Mouse (Mus musculus) v-Abl transformed pro-B cells (cell line): ENCODE measurements around the gene Ambra1.

Experiments
- in situ Hi-C, 2 experiments: fragments of 400-800 bp; cut with MboI; formaldehyde crosslinking; loops; one replicate each; pipeline ENCODE4 v1.15.1; 2025; ENCODE audit not compliant: unreplicated experiment in 2 of 2

The Ambra1 gene

DNA sequence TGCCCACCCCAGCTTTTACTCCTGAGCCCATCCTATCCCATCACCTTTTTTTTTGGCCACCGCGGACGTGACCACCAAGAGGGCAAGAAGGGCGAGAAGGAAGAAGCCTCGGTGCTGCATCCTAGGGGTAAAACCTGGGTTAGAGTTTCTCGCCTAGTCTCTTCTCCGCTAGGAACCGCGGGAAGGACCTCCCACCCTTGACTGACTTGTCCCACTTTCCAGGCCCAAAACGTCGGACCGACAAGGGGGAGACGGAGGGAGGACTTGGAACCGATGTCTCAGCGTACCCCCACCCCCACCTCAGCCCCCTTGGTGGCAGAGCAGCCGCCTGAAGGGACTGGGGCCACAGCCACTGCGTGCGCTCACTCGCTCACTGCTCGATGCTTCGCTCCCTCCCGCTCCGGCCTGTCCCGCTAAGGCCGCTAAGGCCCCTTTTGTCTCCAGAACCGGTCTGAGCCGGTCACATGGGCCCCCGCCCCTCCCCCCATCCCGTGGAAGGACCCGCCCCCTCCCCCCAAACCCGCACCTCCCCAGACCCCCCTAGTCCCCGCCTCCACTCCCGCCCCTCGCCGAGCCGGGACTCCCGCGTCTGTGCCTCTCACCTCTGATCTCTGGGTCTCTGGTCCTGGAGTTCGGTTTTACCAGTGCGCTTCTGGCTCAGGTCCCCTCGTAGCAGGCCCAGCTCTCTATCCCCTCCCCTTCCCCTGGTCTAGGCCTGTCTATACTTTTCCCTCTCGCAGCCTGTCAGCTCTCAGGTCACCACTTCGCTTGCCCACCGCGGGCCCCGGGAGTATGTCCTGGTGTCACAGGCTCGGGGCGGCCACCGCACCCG is 201.6 kb downstream of the Ambra1 start:
- in situ Hi-C loops = no loop called here

DNA sequence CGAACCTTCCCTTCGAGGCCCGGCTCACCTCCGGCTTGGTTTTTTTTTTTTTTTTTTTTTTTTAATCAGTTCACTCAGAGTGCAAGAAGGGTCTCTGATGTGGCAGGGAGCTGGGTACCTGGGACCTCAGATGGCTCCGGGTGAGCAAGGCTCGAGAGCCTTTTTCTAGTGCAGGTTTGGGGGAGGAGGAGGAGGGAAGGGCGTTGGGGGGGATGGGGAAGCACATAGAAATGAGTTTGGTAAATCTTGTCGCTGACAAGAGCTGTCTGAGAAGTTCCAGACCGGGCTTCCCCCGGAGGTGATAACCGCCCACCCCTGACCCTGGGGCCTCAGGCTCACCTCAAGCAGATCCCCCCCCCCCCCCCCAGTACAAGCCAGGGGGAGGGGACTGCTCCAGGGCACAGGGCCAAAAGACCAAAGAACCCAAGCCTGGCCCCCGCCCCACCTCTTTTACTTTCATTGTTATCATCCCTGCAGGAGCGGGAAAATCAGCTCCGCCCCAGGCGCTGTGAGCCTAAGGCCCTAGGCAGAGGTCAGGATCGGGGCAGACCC is 202.3 kb downstream of the Ambra1 start, which contains the start of gene Mdk:
TSS of gene Mdk (minus strand) at position 138 of the 552 bp plus-strand sequence.
- in situ Hi-C loops = no loop called here

DNA sequence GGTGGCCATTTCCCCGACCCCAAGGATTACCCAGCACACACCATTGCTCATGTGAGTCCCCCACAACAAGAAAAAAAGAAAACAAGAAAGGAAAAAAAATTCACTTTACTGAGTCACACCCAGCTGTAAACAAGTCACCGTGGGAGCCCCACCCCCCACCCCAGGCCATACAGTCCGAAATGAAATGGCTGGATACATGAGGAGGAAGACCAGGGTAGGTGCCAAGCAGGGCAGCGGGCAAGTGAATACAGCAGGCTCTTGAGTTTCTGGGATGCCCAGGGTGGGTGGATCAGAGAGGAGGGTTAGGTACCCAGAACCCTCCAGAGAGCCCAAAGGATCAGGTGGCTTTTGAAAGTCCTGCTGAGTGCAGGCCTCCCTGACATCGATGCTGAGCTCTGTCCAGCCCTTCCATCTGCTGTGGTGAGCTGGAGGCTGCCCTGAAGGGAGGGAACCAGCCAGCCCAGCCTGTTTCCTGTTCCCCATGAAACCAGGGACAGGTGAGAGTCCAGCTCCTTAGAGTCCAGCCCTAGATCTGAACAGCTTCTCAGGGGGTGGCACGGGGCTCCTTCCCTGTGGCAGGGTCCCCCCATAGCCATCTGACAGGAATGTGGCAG is 202.9 kb downstream of the Ambra1 start:
- in situ Hi-C loops = no loop called here

DNA sequence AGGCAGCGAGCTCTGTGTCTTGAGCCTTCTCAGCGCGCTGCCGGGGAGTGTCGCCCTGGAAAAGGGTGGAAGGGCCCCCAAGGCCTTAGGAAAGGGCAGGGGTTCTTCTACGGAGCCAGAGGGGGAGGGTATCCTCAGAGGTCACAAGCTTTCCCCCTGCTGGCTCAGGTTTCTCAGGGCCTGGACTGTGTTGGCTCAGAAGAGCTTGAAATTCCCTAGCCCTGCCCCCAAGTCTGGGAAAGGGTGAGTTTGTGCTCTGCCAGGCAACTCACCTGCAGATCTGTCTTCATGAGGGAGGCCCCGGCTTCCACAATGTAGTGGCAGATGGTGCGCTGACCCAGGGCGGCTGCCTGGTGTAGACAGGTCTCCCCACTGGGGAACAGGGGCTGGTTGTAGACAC is 203.5 kb downstream of the Ambra1 start:
- in situ Hi-C loops = no loop called here

DNA sequence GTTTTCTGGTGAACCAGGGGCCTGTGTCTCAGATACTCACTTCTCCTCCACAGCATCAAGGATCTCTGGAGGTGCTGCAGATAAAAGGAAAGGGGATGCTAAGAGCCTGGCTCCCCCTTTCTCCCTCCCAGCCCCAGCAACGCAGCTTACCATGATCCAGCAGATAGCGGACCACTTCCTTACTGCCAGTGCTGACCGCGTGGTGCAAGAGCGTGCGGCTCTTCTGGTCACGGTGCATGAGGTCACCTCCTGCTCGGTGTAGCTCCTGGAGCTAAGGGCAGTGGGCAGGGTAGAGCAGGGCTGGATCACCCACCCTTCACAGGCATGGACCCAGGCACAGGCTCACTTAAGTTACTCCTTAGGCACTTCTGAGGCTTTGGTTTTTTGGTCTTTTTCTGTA is 204.1 kb downstream of the Ambra1 start:
- in situ Hi-C loops = no loop called here

DNA sequence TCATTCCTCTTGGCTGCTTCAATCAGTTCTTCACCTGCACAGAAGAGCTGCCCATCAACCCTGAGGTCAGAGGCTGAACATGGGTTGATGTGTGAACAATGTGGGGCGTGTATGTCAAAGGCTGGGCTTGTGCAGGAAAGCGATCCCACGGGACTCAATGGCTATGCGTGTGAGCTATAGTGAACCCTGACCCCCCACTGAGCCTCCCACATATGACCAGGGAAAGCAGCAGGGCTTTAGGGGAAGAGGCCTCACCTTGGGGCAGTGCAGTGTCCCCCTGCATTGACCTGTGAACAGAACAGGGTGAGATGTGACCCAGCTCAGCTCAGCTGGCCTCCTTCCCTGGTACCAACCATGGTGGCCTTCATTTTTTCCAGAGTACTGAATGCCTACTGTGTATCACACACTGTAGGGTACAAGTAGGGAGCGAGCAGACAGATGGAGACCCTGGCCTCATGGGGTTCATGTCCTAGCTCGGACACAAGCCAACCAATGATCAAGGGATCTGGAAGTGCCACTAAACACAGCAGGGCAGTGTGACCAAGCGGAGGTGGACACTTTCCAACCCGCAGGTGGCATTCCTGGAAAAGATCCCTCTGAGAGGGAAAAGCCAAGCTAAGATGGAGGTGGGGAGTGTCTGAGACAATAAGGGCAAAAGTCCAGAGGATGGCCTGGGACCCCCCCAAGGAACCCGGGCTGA is 205.0 kb downstream of the Ambra1 start:
- in situ Hi-C loops = no loop called here

DNA sequence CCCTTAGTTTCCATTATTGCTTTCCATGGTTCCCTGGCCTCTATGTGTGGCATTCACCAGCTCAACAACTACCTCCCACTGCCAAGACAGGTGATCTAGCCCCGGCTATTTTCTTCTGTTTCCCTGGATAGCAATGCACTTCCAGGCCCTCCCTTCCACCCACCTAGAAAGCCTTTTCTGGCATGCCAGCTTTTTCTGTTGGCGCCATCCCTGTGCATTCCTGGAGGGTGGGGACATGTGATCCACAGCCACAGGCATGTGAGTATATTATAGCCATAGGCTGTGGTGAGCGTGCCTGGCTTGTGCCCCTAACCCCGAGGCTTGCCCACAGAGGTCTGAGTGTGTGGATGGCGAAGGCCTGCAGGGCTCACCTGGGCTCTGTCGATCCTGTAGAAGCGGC is 206.2 kb downstream of the Ambra1 start:
- in situ Hi-C loops = no loop called here

DNA sequence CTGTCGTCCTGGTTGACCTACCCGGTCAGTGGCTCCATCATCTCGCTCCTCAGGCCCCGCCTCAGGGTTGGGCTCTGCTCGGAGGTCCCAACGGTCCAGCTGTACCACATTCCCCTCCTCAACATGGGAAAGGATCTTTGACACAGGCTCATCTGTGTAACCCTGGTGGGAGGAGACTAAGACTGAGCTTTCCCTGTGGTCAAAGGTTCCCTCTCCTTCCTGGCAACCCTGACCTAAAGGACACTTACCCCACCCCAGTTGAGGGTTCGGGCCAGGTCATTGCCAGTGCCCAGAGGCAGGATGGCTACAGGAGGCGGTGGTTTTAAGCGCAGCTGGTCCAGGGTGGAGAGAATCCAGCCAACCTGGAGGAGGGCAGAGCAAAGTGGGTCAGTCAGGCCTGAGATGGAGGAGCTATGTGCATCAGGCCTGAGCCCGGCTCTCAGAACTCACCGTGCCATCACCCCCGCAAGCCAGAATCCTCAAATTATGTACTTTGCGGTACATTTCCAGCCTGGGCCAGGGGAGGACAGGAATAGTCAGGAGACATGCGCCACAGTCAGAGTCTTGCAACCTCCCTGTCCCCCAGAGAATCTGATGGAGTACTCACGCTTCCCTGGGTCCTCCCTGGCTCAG is 209.5 kb downstream of the Ambra1 start:
- in situ Hi-C loops = no loop called here

DNA sequence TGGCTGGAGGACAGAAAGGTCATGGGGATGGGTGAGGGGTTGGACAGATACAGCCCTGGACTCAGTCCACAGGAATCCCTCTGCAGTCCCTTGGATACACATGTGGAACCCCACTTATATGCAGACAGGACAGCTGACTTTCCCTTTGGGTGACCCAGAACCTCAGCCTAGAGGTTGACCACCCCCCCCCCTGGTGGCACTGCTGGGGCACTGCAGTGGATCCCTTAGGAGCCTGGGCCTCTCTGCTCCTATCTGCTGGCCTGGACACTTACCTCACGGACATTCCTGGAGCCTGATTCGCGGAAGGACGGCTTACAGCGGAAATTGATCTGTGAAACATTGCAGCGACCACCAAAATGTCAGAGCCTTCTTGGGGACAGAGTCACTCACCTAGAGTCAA is 212.4 kb downstream of the Ambra1 start:
- in situ Hi-C loops = loop anchor here in 1 of 2 experiments (5.0 kb wide), 2 partner anchors 45 to 115 kb away; no protein-coding TSS in a partner anchor

DNA sequence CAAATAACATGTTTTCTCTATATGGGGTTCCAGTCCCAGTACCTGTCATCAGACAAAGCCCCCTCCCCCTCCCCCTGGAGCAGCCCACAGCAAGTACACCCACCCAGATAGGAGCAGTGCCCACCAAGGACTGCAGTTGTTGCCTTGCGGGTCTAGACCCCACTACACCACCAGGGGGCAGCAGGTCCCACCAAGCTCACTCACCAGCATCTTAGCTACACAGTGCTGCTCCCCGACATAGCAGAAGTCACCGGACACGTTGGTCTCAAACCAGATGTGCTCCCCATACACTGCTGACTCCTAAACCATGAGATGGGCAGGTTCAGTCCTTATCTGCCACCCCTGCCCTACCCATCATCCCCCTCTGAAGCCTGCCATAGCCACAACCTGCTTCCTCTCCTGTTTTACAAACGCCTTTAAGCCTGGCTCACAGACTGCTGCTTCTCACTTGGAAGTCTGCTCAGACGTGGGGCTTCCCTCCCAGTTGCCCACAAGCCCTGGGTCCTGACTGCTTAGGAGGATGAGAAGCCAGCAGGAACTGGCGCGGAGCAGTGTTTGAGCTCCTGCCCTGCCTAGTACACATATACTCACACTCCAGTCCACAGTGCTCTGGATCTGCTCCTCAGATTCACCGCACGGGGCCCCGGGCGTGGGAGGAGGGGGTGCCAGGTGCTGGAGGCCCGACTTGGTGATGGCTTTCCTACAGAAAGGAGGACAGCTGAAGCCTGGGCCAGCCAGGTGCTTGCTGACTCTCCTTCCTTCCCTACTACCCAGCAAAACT is 214.4 kb downstream of the Ambra1 start:
- in situ Hi-C loops = loop anchor here in 1 of 2 experiments (5.0 kb wide), 2 partner anchors 43 to 113 kb away; no protein-coding TSS in a partner anchor

DNA sequence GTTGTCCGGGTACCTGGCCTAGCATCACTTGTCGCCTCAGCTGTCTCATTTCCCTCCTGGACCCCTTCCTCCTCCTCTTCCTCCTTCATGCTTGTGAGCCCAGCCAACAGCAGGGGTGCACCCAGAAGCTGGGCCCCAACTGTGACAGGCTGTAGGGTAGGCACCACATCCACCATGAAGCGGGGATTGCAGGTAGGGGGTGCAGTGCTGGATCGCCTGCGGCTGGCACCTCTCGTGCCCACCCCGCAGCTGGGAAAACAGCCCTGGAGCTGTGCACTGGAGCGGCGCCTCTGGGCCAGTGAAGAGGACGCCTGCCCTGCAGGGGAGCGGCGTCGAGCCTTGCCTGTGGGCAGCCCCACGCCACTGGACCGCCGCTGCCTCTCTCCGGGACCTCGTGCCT is 215.5 kb downstream of the Ambra1 start, which contains the start of gene Gm9821:
TSS of gene Gm9821 (plus strand) at position 221 of the 400 bp plus-strand sequence.
- in situ Hi-C loops = loop anchor here in 1 of 2 experiments (5.0 kb wide), 1 partner anchor 42 kb away; no protein-coding TSS in a partner anchor

DNA sequence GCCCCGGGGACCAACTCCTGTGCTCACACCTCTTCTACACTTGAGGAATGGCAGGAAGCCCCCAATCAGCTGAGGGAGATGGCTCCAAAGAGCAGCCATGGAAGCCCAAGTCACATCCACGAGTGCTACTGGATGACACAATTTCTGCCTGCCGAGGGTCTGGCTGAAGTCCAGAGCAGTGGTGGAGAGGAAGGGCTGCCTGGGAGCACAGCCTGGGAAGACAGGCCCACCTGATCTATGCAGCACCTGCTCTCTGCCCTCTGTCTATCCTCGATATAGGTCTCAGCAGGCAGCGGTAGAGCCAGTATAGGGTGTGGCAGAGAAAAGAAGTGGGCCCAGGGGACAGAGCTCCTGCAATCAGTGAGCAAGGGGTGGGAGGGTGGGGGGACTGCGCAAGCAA is 216.9 kb downstream of the Ambra1 start:
- in situ Hi-C loops = loop anchor here in 1 of 2 experiments (5.0 kb wide), 1 partner anchor 40 kb away; no protein-coding TSS in a partner anchor

DNA sequence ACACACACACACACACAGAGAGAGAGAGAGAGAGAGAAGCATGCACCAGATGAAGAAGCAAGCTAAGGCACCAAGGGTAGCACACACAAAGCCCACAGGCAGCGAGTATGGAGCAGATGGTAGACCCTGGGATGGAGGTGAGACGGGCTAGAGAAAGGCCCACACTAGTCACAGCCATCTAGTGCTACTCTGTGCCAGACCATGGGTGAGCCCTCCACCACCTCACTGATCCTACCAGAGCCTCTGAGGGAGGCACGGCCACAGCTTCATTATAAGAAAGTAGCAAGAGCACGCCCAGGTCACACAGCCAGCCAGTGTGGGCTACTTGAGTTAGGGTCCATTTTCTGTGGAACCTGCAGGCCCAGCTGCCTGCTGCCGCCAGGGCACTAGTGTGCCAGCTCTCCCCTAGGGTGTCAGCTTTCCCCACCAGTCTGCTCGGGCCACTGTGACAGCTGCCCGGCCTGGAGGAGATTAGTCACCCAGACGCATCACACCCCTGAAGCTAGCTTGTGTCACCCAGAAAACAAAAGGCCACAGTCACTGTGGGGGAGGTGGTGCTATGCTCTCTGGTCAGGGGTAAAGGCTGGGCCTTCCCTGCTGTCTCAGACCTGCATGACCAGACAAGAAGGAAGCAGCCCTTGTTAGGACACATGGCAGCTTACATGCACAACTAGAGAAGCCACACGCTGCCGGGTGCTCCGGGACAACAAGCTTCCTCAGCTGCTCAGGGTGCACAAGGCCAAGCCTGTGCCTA is 217.6 kb downstream of the Ambra1 start:
- in situ Hi-C loops = loop anchor here in 1 of 2 experiments (5.0 kb wide), 1 partner anchor 40 kb away; no protein-coding TSS in a partner anchor

DNA sequence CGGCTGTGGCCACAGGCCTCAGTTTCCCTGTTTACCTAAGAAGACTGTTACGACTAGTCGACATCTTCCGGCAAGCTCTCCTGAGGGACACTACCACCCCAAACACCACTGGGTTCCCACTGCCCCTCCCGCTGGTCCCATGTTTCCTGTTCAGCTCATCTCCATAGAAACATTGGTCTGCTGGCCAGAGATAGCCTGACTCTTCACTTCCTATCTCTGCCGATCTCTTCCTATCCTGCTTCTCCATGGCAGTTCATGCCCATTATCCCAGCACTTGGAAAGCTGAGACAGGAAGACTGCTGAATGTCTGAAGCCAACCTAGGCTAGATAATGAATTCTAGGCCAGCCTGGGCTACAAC is 218.2 kb downstream of the Ambra1 start:
- in situ Hi-C loops = loop anchor here in 1 of 2 experiments (5.0 kb wide), 1 partner anchor 39 kb away; no protein-coding TSS in a partner anchor

DNA sequence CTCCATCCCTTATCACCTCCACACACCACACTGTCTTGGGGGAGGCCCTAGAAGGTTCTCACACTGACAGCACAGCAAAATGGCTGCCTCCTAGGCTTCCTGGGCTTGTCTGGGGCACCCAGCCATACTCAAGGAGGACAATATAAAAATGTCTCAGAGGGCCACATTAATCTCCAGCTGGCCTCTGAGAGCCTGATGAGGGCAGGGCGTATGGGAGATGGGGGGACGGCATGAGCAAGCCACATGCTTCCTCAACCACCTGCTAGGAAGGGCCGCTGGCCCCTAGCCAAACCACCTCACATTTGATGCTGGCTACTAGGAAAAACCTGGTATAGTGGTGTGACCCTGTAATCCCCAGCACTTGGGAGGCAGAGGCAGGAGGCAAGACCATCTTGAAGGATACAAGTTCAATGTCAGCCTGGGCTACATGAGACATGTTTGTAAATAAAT is 218.9 kb downstream of the Ambra1 start:
- in situ Hi-C loops = loop anchor here in 1 of 2 experiments (5.0 kb wide), 1 partner anchor 38 kb away; no protein-coding TSS in a partner anchor

DNA sequence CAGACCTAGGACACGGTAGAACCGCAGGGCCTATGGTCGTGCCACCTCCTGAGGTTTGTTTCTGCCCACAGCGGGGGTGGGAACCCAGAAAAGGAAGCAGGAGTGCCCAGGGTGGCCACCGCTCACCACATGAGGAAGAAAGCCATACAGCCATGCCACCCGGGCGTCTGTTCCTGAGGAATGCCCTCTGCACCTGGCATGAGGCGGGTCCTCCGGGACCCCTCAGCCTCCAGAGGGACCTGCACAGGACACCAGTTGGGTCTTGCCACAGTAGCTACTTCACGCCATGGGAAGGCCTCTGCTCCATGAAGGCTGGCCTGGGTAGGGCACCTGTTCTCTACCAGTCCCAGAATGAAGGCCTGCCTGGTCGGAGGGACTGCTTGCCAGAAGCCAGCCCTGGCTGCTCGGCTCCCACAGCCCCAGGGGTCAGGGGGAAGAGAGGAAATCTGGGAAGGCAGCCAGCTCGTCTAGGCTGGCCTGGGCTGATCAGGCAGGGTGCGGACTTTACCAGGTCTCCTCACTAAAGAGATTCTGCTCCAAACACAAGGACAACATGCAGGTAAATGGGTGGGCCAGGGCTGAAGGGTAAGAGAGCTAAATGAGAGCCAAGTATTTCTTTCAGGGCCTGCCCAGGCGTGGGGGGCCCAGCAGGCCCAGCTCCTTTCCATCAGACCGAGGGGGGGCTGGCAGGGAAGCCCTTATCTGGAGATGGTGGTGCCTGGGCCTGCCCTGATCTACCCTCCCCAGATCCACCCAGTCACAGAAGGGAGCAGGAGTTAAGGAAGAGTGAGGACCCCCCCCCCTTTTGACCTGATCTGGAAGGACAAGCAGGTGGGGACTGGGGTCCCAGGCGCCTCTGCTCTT is 219.7 kb downstream of the Ambra1 start:
- in situ Hi-C loops = loop anchor here (5.0 to 25.0 kb wide), 3 partner anchors 38 to 1488 kb away; partner anchors contain the start of gene Trp53i11 (in 1 of the 2)
